Mouse (Mus musculus): ENCODE data around the gene Fip1l1. TPM values are rescaled to one million over a fixed set of nuclear protein-coding genes. Genes with fewer than 3 reads are reported as not detected.
A peak's percentile ranks its signal among the peaks of the same experiment; 100 is the strongest.

Fip1l1 gene
- total RNA-seq (2022), result 10 to 100 TPM; 60.7 to 70.3 (median 65.0) TPM

DNA sequence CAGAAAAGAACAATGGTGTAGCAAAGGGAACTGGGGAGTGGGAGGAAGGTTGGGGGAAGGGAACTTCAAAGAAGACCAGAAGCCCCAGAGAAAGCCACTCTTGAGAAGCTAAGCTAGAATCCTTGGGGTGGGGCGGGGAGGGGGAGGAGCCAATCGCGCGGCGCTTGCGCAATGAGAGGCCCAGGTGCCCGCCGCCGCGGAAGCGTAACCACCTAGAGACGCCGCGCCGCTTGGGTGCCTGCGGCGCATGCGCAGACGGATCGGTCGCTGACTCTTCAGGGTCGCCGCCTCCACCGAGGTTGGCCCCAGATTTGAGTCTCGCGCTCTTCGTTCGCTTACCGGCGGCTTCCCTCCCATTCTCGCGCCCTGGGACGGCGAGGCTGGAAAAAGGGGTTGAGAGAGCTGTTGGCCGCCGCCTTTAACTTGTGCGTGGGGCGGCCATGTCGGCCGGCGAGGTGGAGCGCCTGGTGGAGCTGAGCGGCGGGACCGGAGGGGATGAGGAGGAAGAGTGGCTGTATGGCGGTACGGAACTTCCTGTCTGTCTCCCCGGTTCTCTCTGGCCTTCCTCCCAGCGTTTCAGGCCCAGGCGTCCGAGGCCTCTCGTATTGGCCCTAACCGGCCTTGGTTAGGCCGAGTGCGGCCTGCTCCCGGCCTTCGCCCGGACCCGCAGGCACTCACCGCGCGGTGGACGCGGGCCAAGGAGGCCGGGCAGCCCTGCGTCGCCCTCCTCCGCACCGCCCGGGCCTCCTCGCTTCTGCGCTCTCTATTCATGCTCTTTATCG, at the start of gene Fip1l1:
Gene Fip1l1 (plus strand): TSS at position 210 of the 782 bp plus-strand sequence.
- peak; percentile 78 to 85 for DNase-seq (ENCODE audit: low spot score in 2 of 2)

DNA sequence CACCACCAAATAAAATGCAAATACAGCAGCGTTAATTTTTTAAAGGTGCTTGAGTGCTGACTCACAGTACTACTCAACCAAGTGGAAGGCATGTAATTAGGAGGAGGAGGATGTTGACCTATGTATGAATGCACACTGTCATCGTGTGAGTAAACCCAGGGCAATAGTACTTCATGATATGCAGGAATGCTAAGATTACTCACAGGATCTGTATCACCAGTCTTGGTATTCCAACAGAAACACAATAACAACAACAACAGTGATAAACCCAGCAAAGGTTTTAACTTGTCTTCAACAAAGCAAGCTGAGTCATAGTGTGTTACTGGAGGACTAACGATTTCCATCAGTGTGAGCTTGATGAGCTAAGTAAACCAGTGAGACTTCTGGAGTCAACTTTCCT, 42.5 kb upstream of the Fip1l1 start:
- no peak for DNase-seq (ENCODE audit: low spot score in 2 of 2)

DNA sequence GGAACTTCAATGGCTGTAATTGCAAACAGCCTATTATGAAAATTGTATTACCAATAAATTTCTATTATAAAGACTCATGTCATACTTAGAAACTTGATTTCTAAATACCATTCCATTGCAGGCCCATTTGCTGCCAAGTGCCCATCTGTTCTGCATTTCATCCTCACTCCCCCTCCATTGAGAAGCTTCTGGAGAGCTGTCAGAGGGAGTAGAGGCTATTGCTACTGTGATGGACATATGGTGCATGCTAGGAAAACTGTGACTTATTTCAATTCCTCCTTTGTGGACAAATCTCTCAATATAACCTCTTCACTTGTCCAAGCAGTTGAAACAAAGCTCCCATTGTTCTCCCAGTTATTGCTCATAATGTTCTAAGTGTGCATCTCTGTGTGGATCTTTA, 23.6 kb upstream of the Fip1l1 start:
- DNase-seq (ENCODE audit: low spot score in 2 of 2), result no peak

DNA sequence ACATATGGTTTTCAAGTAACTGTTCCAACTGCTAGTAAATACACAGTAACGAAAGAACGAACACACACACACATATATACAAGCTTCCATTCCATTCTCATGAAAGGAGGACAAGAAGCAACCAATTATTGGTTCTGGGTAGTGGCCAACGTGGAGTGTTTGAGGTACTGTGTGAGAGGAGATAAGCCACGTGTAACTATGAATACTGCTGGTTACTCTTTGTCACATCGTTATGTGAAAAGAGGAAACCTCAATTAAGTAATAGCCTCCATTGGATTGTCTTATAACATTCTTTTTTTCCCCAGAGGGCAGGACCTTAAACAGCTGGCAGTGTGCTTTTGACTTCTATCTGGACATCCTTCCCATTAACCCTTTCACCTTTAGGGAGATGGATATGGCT, 8.2 kb upstream of the Fip1l1 start:
- DNase-seq (ENCODE audit: low spot score in 2 of 2), result no peak

DNA sequence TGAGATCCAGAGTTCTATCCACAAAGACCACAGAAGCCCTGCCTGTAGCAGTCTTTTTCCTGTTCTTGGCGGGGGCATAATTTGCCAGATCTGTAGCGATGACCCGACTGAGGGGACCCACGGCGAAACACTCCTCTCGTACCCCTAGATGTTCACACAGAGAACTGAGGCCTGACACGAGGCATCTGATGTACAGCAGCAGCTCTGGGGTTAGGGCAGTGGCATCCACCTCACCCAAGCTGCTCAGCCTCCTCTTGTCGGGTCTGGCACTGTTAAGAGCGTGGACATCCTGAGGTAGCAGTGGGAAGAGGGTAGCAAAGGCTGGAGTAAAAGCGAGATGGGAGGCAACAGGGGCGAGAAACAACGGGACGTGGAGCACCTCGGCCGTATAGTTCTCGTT, 4.5 kb upstream of the Fip1l1 start:
- no peak for DNase-seq (ENCODE audit: low spot score in 2 of 2)

DNA sequence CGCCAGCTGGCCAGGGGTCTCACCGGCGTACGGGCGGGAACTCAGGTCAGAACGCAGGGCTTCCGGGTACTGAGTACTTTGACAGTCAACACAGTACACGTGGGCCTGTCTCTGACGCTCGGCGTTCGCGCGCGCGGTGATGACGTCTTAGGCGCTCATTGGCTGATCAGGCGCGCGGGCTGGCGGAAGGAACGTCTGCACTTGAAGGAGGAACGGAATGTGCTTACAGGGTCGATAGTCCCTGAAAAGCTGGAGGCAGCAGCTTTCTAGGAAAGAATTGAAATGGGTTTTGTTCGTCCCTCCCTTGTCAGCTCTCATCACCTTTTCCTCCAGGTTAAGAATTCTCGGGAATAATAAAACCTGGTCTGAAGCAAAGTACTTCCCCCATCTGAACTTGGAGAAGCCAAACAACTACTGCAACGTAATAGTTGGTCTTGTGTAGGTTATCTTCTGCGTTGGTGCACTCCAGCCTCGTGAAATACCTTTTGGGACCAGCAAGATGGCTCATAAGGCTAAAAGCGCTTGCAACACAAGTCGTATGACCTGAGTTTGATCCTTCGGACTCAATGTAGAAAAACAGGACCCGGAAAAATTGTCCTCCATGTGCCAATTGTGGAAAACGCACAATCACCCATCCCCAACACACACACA, 3.5 kb upstream of the Fip1l1 start, which contains the start of gene Scfd2:
Gene Scfd2 (minus strand): TSS at position 130 of the 651 bp plus-strand sequence.
- peak; percentile 94 to 98 for DNase-seq (ENCODE audit: low spot score in 2 of 2)

DNA sequence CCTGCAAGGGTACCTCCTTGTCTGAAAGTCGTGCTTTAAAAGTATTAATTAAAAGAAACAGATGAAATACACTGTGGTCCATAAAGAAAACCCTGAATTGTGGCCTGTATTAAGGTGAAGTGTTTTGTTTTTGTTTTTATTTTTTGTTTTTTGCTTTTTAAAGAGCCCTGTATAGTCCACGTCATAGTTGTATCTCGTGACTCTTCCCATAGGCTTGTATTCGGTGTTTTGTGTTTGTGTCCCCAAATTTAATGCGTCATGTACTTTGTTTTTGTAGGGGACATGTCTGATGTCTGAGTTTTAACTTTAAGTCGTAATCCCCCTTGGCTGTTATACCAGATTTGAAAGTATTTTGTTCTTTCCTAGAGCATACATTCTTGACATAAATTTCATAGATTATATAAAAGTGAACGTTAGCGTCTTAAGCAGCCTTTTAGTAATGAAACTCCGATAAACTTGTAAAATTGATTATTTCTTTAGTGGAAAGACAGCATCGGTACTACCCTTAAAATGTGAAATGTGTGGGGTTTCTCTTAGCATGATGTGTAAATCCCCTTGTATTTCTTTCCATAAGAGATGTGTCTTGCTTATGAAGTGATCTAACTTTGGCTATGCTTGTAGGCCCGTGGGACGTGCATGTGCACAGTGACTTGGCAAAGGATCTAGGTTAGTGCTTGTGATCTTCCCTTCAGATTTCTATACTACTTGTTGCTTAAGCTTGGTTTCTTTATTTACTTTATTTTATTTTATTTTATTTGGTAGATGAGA, 1.1 kb downstream of the Fip1l1 start:
- no peak for DNase-seq (ENCODE audit: low spot score in 2 of 2)

DNA sequence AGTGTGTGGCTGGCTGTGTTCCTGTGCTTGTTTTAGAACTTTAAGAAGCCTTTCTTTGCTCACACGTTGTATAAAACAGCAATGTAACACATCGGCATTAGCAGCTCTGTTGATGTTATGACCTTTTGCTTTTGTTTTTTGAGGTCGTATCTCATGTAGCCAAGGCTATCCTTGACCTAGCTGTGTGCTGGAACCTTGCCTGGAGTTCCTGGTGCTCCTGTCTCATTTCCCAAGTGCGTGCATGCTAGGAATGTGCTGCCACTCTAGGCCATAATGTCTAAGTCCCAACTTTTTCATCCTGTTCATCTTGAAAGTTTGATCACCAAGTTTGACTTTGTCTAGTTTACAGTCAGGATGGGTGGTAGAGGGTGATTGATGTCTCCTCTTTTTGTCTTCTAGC, 10.4 kb downstream of the Fip1l1 start:
- no peak for DNase-seq (ENCODE audit: low spot score in 2 of 2)

DNA sequence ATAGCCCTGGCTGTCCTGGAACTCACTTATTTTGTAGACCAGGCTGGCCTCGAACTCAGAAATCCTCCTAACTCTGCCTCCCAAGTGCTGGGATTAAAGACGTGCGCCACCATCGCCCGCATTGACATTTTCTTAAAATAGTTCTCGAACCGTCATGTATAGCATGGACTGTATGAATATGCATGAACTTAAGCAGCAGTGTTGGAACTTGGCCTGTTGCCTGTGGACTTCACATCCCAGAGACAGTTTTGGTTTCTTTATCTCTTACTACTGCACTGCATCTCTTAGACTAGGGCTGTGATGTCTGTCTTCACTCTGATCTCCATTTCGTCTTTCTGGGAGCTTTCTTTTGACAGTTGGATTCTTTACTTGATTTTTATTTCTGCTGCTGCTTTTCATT, 14.3 kb downstream of the Fip1l1 start:
- peak in 1 of 2 experiments; percentile 16 for DNase-seq (ENCODE audit: low spot score in 2 of 2)

DNA sequence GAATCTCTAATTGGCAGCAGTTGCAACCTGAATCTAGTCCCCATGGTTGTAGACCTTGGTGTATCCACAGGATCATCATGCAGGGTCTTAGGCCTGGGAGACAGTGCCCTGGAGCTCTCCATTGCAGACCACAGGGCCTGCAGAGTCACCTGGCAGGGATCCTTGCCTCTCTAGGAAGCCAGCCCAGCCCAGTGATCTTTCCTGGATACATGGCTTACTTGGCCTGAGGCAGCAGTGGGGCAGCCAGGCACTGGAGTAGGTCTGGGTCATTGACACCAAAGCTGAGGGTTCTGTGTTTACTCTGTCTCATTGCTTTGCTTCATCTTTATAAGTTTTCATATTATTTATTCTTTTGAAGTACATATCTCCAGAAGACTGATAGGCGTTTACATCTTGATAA, 25.9 kb downstream of the Fip1l1 start:
- no peak for DNase-seq (ENCODE audit: low spot score in 2 of 2)

DNA sequence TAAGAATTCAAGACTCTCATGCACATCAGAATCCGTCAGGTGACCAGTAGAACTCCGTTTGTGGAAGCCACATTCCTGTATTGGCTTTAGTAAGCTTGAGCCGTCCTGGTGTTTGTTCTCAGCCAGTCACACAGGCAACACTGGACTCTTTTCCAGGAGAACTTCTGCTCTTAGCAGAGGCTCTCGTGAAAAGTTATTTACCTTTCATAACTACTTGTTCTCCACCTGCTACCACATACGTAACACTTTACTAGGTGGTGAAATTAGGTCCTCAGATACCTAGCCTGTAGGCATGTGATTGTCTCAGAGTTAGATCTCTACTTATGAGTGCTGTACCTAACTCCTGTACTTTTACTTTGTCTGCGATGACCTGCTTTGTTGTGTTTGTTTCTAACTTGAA, 36.5 kb downstream of the Fip1l1 start:
- DNase-seq (ENCODE audit: low spot score in 2 of 2), result no peak

DNA sequence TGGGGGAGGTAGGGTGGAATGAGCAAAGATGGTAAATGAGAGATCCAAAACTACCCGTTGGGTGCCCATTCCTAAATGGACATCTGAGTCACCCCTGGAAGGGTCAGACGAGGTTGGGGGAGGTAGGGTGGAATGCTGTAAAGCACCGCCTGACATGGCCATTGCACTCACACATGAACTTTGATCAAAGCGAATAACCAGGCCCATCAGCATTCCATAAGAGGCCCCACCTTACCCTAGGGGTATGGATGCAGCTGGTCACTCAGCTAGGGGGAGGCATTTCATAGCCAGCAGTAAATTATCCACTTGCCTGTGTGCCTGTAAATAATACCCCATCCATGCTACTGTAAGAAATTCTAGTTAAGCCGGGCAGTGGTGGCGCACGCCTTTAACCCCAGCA, 53.9 kb downstream of the Fip1l1 start:
- DNase-seq (ENCODE audit: low spot score in 2 of 2), result no peak

DNA sequence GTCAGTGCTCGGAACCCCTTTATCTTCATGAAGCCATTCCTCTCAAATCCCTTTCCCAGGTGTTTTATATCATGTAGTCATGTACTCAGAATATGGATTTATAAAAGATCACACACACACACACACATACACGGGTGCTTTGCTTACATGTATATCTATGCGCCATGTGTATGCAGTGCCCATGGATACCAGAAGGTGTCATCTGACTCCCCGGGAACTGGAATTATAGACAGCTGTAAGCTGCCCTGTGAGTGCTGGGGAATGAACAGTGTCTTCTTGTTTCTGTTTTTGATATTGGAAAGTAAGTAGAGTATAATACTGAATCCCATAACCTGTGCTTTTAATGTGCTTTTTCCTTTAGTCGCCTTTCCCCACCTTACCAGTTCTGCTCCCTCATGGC, 56.2 kb downstream of the Fip1l1 start:
- DNase-seq (ENCODE audit: low spot score in 2 of 2), result no peak

DNA sequence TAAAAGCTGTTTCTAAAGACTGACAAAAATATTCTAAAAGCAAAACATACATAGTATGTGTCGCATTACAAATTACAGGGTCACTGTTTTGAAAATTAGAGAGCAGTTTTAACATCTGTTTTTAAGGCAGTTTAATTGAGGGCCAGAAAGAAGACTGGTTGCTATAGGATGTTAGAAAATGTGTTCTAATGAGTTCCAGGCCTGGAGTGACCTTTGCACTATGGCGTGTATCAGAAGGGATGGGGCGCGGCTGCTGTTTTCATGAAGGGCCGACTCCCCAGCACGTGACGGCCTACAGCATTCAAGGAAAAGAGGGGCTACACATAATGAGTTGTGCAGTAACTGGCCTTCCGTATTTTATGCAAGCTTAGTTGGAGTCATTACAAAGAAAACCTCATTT, 57.9 kb downstream of the Fip1l1 start:
- DNase-seq (ENCODE audit: low spot score in 2 of 2), result no peak

DNA sequence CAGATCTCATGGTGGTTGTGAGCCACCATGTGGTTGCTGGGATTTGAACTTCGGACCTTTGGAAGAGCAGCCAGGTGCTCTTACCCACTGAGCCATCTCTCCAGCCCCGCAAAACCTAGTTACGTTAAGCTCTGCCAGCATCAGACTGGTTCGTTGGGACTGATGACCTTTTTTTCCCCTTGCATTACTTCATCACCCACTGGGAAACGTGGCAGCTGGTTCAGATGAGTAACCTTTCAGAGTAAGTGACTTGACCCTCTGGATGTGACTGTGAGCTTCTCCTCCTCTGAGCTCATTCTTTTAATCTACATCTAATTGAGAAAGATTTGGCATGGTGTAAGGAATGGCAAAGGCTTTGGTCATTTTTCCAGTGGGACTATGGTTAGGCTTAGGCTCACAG, 64.8 kb downstream of the Fip1l1 start:
- DNase-seq (ENCODE audit: low spot score in 2 of 2), result no peak

DNA sequence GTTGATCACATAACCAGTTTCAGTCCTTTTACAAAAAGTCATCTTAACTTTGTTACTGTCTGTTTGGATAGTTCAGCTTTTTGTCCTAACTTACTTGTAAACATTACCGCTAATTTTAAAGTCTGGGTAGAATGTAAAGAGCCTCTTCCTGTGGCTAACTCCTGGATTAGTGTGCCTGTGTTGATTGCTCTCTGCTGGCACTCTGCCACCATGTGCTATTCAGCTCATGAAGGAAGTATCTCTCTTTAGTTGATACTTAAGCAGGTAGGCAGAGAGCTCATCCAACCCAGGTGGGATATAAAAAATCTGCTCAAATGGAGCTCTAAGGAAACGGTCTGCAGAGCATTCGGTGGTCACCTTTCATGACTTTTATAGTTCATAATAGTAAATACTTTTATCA, 65.9 kb downstream of the Fip1l1 start:
- DNase-seq (ENCODE audit: low spot score in 2 of 2), result no peak

DNA sequence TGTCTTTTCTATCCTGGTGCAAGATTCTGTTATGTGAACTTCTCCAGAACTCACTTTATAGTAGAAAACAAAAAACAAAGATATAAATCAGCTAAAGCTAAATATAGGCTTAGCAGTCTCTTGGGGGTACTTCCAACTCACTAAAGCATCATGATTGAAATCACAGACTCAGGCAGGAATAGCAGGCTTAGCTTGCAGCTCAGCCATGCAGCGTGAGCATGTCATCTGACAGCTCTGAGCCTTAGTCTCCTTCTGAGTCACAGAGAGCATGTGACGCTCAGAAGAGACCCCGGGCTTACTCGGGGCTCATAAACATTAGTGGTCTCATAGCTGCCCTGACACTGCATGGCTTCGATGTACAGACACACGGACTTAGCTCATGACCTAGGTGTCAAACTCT, 66.7 kb downstream of the Fip1l1 start:
- no peak for DNase-seq (ENCODE audit: low spot score in 2 of 2)

DNA sequence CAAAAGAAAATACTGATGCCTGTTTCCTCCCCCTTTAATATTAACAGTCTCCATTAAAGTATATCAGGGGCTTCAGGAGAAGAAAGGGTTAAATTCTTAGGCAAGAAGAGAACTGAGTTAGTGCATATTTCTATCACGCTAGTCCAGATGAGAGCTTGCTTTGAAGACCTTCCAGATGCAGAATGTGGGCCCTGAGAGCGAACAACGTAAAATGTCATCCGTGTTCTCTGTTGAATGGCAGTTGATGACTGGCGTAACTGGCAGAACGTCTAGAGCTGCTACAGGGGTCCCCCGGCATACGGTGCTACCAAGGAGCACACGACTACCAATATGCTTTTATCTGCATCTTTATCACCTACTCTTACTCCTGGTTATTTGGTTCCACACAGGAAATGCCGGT, 67.1 kb downstream of the Fip1l1 start:
- no peak for DNase-seq (ENCODE audit: low spot score in 2 of 2)

DNA sequence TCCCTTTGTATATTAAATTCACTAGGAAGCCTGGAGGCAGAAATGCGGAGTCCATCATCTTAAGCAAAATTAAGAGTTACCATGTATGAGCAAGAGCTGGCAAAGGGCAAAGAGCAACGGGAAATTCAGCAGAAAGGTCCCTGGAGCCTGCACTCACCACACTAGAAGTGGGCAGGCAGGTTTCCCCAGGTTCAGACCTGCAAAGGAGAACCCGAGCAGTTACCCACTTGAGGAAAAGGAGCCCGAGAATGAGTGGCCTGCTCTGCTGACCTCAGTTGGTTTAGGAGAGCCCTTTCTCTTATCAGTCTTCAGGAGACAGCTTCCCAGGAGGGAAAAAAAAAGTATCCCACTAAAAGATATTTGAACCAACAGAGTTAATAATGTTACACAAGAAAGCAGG, 68.1 kb downstream of the Fip1l1 start:
- no peak for DNase-seq (ENCODE audit: low spot score in 2 of 2)

DNA sequence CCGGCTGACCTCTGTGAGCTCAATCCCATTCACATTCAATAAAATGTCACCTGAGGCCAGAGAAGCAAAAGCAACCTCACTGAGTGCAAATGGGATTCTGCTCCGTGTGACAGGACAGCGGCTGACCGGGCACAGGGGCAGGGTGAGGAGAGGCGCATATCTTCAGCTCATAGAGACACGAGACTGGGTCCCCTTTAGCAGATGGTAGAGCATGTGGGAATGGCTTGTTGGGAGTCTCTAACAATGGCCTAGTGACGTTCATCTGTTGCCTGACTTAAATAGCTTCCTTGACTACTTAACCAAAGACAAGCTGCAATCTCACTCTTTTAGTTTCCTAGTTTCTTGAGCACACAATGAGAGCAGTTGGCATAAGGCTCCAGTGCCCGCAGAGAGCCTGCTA, 71.0 kb downstream of the Fip1l1 start:
- DNase-seq (ENCODE audit: low spot score in 2 of 2), result no peak

DNA sequence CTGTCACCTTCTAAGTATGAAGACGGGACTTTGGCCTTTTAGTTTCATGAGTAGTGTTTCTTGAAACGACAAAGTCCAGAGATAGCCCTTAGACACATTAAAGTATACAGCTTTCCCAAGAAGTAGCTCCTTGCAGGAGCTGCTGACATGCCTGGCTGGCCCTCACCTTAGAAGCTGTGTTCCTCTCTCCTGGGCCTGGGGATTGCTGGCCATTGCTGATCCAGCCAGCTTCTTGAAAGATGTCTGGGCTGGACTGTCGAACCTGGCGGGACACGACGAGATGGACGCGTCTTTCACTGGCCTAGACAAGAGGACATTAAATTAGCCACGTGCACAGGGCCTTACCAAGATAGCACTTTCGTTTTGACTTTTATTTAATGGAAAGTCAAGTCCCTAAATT, 75.3 kb downstream of the Fip1l1 start:
- DNase-seq (ENCODE audit: low spot score in 2 of 2), result no peak

DNA sequence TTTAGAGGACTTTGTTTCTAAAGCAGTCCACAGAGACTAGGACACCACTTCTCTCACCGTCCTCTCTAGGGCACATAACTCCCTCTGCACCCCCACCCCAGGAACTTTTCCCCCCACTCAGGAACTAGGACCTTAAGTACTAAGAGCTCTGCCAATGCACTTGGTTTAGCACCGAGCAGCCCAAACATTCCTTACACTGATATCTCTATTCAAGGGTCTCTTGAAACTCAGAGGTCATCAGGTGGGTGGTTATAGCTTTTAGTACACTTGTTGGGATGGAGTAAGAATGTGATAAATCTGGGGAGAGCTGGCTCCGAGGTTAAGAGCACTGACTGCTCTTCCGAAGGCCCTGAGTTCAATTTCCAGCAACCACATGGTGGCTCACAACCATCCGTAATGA, 77.5 kb downstream of the Fip1l1 start:
- DNase-seq (ENCODE audit: low spot score in 2 of 2), result no peak

All from left cerebral cortex, adult 8-10 months (tissue).